Mouse (Mus musculus): Measurements from ENCODE around the gene Hist2h2aa2. TPM values are rescaled to one million over a fixed set of nuclear protein-coding genes. Genes with fewer than 3 reads are reported as not detected.

The Hist2h2aa2 gene
- total and polyA plus RNA-seq, 3 experiments = 18.4 to 11,232 TPM; not detected in 1

DNA sequence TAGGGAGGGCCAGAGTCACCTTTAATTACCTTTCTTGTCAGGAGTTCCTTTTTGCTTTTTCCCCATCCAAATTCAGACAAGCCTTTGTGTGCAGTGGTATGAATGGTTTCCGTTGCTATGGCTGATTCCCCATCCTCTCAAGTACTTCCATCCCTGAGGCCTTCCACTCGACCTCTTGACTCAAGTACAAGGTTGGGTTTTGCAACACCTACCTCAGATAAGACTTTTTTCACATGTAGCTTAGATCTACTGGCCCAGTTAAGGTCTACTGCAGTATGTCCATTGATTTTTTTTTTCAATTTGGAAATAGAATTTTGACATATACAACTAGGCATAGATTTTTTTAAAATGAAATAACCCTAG, 8.3 kb downstream of the Hist2h2aa2 start:
- TF ChIP-seq NELFE (IDR thresholded peaks at IDR 0.05; ENCODE audit: low read depth, low read length) (no peak), ZMIZ1 (IDR thresholded peaks at IDR 0.05; ENCODE audit: low read depth, low read length) (no peak), ETS1 (IDR thresholded peaks at IDR 0.05; ENCODE audit: low read depth, low read length) (no peak)
- Histone ChIP-seq H3K4me3 (ENCODE audit: control insufficient read depth in 1 of 2, insufficient read depth in 1 of 2, low read depth in 2 of 2, low read length in 2 of 2) (no peak overlapping the region), H3K4me1 (ENCODE audit: control insufficient read depth in 1 of 2, insufficient read depth in 2 of 2, low read length in 2 of 2) (peaks cover 11 to 25% of the 10 kb centered on the region in 2 experiments), H3K27me3 (ENCODE audit: control insufficient read depth in 1 of 2, insufficient read depth in 2 of 2, low read length in 2 of 2) (no peaks in the 10 kb centered on the region), H3K27ac (ENCODE audit: control insufficient read depth, low read depth, low read length) (no peak overlapping the region), H3K9ac (ENCODE audit: control insufficient read depth, low read depth, low read length, poor library complexity, severe bottlenecking) (no peak overlapping the region), H3K79me2 (ENCODE audit: control insufficient read depth, insufficient read depth, low read length, poor library complexity) (no peaks in the 10 kb centered on the region), H3K36me3 (ENCODE audit: control insufficient read depth in 1 of 2, insufficient read depth in 2 of 2, low read length in 2 of 2) (peaks cover 0 to 22% of the 10 kb centered on the region in 2 experiments; a peak in 2 of 4 replicates), H3K9me3 (replicated peaks; ENCODE audit: insufficient read depth, low read length) (no peaks in the 10 kb centered on the region)
- no peak for DNase-seq (ENCODE audit: low read depth, low spot score)

DNA sequence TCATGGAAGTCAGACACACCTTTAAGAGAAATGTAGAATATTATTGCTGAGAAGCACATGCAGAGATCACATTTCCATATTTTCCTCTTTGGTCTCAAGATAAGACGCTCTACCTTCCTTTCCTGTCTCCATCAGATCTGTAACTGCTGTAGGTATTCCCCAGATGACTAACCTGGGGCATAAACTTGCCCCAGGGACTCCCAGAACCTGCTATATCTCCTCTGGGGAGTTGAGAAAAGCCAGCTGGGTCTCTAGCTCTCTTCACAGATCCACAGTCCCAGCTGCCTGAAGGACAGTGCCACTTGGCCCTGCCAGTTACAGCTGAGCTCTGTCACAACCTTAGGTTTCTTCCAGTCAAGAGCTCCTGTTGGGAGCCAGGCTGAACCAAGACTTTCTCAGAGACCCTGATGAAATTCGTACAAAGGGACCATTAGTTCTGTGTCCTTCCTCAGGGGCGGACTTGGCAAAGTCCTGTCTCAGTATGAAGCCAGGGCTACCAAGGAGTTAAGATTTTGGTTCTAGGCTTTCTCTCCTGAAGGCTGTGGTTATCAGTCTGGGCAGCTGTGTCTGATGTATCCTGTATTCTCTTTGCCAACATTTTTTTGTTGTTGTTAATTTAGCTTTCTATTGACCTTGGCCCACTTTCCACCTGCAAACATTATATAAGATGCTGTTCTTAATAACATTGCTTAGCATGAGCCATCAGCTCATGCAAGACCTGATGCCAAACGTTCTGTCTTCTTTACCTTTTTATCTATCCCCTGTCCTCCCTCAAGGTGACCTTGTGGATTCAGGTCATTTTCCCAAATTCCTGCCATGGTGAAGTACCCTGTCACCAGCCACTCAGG, 8.9 kb downstream of the Hist2h2aa2 start:
- Histone ChIP-seq H3K9me3 (replicated peaks; ENCODE audit: insufficient read depth, low read length) (no peaks in the 10 kb centered on the region), H3K4me3 (ENCODE audit: control insufficient read depth in 1 of 2, insufficient read depth in 1 of 2, low read depth in 2 of 2, low read length in 2 of 2) (no peak overlapping the region), H3K9ac (ENCODE audit: control insufficient read depth, low read depth, low read length, poor library complexity, severe bottlenecking) (no peak overlapping the region), H3K36me3 (ENCODE audit: control insufficient read depth in 1 of 2, insufficient read depth in 2 of 2, low read length in 2 of 2) (peaks cover 0 to 25% of the 10 kb centered on the region in 2 experiments; a peak in 2 of 4 replicates), H3K27ac (ENCODE audit: control insufficient read depth, low read depth, low read length) (no peak overlapping the region), H3K79me2 (ENCODE audit: control insufficient read depth, insufficient read depth, low read length, poor library complexity) (no peaks in the 10 kb centered on the region), H3K4me1 (ENCODE audit: control insufficient read depth in 1 of 2, insufficient read depth in 2 of 2, low read length in 2 of 2) (peaks cover 11 to 25% of the 10 kb centered on the region in 2 experiments), H3K27me3 (ENCODE audit: control insufficient read depth in 1 of 2, insufficient read depth in 2 of 2, low read length in 2 of 2) (no peaks in the 10 kb centered on the region)
- DNase-seq (ENCODE audit: low read depth, low spot score) = peak; percentile 60
- TF ChIP-seq TAL1 (IDR thresholded peaks at IDR 0.05; ENCODE audit: low read length) (peak; percentile 79), ELF1 (IDR thresholded peaks at IDR 0.05; ENCODE audit: low read depth, low read length) (no peak), SMC3 (IDR thresholded peaks at IDR 0.05; ENCODE audit: low read depth, low read length) (no peak)

- H3K27ac ChIP-seq (ENCODE audit: control insufficient read depth, low read depth, low read length) = no peak overlapping the region
- H3K9ac ChIP-seq (ENCODE audit: control insufficient read depth, low read depth, low read length, poor library complexity, severe bottlenecking) = no peak overlapping the region
- no peaks in the 10 kb centered on the region for H3K79me2 ChIP-seq (ENCODE audit: control insufficient read depth, insufficient read depth, low read length, poor library complexity)
- TF ChIP-seq POLR2AphosphoS5 (IDR thresholded peaks at IDR 0.05; ENCODE audit: borderline replicate concordance, low read depth, low read length) (no peak), JUND (IDR thresholded peaks at IDR 0.05; ENCODE audit: low read depth, low read length) (no peak), ZKSCAN1 (IDR thresholded peaks at IDR 0.05; ENCODE audit: low read depth, low read length) (no peak), CHD1 (IDR thresholded peaks at IDR 0.05; ENCODE audit: low read depth, low read length) (no peak), MAFK (IDR thresholded peaks at IDR 0.05; ENCODE audit: borderline replicate concordance, low read depth, low read length) (no peak), GABPA (IDR thresholded peaks at IDR 0.05; ENCODE audit: low read depth, low read length) (no peak), UBTF (IDR thresholded peaks at IDR 0.05; ENCODE audit: borderline replicate concordance, insufficient read depth, low read depth, low read length) (no peak), CHD2 (IDR thresholded peaks at IDR 0.05; ENCODE audit: low read length) (no peak), ZNF384 (IDR thresholded peaks at IDR 0.05; ENCODE audit: low read depth, low read length) (no peak), EP300 (IDR thresholded peaks at IDR 0.05; ENCODE audit: low read depth in 1 of 2, low read length in 2 of 2) (no peak), POLR2A (IDR thresholded peaks at IDR 0.05; ENCODE audit: control insufficient read depth in 1 of 2, insufficient read depth in 1 of 2, low read depth in 1 of 2, low read length in 2 of 2, poor library complexity in 1 of 2) (no peak), TCF12 (IDR thresholded peaks at IDR 0.05; ENCODE audit: low read depth, low read length) (no peak)
- DNase-seq (ENCODE audit: low read depth, low spot score) = peak; percentile 45
- peaks cover 0 to 32% of the 10 kb centered on the region in 2 experiments; a peak in 2 of 4 replicates for H3K36me3 ChIP-seq (ENCODE audit: control insufficient read depth in 1 of 2, insufficient read depth in 2 of 2, low read length in 2 of 2)
- H3K4me1 ChIP-seq (ENCODE audit: control insufficient read depth in 1 of 2, insufficient read depth in 2 of 2, low read length in 2 of 2) = peaks cover 15 to 32% of the 10 kb centered on the region in 2 experiments
- no peaks in the 10 kb centered on the region for H3K27me3 ChIP-seq (ENCODE audit: control insufficient read depth in 1 of 2, insufficient read depth in 2 of 2, low read length in 2 of 2)
- H3K9me3 ChIP-seq (replicated peaks; ENCODE audit: insufficient read depth, low read length) = no peaks in the 10 kb centered on the region
- no peak overlapping the region for H3K4me3 ChIP-seq (ENCODE audit: control insufficient read depth in 1 of 2, insufficient read depth in 1 of 2, low read depth in 2 of 2, low read length in 2 of 2)
Measured at GRCm38 (mm10) chr3:96230404-96230803, 9.7 kb downstream of the Hist2h2aa2 start.

Measured in MEL (cell line).